Mouse (Mus musculus): Measurements from ENCODE around the gene Ezh2.

DNA sequence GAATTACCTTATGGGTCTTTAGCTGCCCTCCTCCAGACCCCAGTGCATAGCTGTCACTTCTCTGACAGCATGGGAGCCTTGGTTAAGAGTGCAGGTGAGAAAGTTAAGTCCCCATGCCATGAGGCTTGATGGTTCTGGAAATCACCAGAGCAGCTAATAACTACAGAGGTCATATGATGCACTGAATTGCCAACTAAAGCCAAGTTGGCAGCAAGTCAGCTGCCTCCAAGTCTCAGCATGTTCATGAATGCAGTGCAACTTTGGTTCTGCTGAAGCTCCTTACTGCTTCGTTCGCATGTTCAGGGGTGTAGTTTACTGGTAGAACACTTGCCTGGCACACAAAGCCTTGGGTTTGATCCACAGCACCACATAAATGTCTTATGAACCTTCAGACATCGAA is 72.7 kb downstream of the Ezh2 start:
- TF ChIP-seq CTCF (IDR thresholded peaks at IDR 0.05; ENCODE audit: low read depth, low read length) (no peak), POLR2A (IDR thresholded peaks at IDR 0.05; ENCODE audit: insufficient read depth, low read length) (no peak)

Measured in ES-Bruce4 (cell line).